Mouse (Mus musculus) embryo, embryonic 9.5 days (tissue): ENCODE measurements at regions not wholly inside any gene's neighbourhood (a gene's known extent, or its start where the extent isn't known, plus 50 kb on each side); places are given as distances from the start of the nearest gene placed in this dataset.

ENCODE experiments used
- DNase-seq: peaks from one replicate; pipeline ENCODE4 v3.0.0-alpha.2; 2017; ENCODE audit errors: extremely low spot score

GRCm38 (mm10) chr14:71231223-71231815 lies 631.7 kb upstream of the Fam160b2 start:
- DNase-seq, result no peak

DNA sequence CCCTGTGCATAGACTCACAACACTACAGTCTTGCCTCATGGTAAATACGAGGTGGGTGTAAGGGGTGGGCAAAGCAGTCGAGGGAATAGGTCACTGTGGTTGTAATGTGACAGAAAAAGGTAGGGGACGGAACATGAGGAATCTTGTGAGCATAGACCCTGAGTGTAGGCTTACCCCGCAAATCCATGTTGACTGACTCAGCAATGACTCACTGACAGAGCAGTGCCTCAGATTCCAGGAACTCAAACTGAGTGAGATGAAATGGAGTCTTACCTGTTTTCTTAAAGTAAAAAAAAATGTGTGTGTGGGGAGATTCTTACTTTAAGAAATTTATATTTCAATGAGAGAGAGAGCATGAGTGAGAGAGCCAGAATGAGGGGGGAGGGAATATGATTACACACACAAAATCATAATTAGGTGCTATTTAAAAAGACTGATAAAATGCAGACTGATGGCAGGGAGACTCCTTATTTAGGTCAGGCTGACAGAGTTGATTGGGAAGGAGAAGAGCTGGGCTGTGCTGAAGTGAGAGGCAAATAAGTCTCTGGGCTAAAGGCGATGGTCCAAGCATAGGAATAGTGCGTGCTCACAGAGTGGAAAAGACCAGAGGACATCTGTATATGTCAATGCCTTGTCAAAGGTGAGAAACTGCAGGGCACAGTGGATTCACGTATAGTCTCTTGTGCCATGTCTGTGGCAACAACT lies 631.0 kb upstream of the Fam160b2 start:
- DNase-seq, result no peak

DNA sequence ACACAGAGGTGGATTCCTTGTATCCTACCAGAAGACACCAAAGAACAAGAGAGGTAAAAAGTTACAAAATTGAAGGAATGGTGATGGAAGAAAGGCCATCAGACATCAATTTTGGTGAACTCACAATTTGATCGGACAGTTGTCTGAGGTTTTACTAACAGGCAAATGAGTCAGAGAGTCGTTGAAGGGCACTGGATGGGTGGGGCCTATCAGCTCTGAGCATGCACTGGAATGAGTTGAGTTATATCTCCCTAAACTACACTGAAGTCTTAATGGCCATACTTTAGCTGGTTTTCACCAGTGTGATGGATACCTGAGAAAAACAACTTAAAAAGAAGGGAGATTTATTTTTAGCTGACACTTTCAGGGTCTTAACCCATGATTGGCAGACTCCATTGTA lies 630.3 kb upstream of the Fam160b2 start:
- DNase-seq, result no peak

GRCm38 (mm10) chr14:71228894-71229446 lies 629.3 kb upstream of the Fam160b2 start:
- DNase-seq, result no peak

- DNase-seq, result no peak
These were observed 617.4 kb upstream of the Fam160b2 start for GRCm38 (mm10) chr14:71217041-71217440.

- no peak for DNase-seq
These were observed 611.8 kb upstream of the Fam160b2 start for GRCm38 (mm10) chr14:71211359-71211978.

DNA sequence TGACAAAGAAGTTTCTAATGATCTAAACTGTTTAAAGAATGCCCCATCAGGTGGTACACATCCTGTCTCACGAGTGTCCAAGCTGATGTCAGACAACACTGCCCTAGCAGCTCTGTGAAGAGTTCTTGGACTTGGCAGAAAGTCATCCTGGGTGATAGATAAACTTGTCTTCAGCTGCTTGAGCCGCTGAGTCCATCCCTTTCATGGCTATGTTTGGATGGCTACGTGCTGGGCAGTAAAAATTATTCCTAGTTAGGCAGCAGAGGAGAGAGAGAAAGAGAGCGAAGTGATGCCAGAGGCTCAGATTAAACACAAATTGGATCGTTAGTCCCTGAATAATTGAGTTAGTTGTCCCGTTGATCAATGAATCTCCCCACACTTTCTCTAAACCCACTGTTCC lies 603.8 kb upstream of the Fam160b2 start:
- DNase-seq, result no peak

- DNase-seq, result no peak
These were observed 601.3 kb upstream of the Fam160b2 start for GRCm38 (mm10) chr14:71200917-71201316.

GRCm38 (mm10) chr14:71199178-71199879 lies 599.7 kb upstream of the Fam160b2 start:
- DNase-seq, result no peak

DNA sequence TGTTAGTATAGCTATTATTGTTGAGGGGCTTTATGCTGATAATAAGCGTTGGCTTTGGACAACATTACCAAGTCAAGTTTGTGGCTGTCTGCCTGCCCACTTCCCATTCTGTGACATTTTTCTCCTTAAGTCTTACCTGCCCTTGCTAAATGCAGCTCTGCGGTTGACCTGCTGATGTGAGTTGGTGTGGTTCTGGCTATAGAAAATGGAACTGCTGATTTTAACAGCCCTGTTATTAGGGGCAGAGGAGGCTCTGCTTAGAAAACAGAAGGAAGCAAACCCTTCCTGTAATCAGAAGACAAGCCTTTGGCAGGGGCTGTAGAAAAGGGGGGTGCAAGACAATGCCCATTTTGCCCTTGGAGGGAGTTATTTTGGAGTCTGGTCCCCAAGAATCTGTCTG lies 594.6 kb upstream of the Fam160b2 start:
- no peak for DNase-seq

DNA sequence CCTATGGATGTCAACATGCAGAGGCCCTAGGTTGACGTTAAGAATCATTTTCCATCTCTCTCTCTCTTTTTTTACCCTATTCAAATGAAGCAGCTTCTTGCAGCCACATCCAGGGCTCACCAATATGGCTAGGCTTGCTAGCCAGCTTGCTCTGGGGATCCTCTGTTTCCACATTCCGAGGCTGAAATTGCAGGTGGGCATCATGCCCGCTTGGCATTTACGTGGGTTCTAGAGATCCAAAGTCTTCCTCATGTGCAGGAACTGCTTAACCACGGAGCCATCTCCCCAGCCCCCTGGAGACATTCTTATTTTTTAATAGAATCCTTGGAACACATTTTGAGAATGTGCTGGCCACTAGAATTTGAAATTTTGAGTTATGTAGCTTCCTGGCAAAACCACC lies 592.9 kb upstream of the Fam160b2 start:
- DNase-seq, result no peak

GRCm38 (mm10) chr14:71189360-71189759 lies 589.7 kb upstream of the Fam160b2 start:
- no peak for DNase-seq

- DNase-seq, result no peak
These were observed 577.7 kb upstream of the Fam160b2 start for GRCm38 (mm10) chr14:71177341-71177740.

DNA sequence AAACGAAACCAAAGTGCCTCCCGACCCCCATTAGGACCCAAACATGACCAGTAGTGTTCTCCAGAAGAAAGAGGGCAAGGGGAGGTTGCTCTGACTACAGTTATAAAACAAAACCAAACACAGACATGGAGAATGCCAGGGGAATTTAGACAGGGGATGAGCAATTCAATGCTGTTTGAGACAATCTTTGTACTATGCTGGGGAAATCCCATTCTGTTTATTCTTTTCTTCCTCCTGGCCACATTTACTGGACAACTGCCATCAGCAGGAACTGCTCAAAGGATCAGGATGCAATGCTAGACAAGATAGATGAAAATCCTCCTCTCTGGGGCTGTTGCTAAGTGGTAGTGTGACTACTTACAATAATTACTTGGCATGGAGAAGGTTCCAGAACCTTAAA lies 574.5 kb upstream of the Fam160b2 start:
- DNase-seq, result no peak

DNA sequence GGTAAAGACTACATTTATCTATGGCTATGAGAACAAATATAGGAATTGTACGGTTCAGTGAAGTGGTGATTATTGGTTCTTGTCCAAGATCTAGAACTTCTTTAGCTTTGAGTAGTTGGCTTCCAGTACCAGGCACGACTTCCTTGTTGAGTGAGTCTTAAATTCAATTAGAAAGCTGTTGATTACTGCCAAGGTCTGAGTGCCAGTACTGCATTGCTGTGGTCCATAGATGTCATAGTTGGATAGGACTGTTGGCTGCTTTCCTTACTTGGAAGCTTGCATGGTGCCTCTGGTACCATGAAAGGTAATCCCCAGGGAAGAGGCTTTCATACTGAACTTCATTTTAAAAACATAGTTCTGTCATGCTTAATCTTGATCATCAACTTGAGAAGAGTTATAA lies 559.9 kb upstream of the Fam160b2 start:
- no peak for DNase-seq

DNA sequence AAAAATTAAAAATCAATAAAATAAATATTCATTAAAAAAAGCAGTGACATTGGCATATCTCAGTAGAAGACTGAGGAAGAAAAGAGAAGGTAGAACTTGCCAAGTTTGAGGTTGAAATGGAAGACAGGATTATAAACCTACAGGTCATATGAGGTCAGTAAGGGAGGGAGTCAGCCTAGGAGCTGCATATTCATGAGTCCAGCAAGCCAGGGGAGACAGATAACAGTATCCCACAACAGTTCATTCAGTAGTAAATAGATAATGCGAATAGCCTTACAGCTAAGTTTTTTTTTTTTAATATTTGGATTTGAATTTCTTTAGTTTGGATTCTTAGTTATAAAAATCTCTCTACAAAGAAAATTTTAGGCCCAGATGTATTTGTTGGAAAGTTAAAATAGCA lies 542.8 kb upstream of the Fam160b2 start:
- no peak for DNase-seq

DNA sequence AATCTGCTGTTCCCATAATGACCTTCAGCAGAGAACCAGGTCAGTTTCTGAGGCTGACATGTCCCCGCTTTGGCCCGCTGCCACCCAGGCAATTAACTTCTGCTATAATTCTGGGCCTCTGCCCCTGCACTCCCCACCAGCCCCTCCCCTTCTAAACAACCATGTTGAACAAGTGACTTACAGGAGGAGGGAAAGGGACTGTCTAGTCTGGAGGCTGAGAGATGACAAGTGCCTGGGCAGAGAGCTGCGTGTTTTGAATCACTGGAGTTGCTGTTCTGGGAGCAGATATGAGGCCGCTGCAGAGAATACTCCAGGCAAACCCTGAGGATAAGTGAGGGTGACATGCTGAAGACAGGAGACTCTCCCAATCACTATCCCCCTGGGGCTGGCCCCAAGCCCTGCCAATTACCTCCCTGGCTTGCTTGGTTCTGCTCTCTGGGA lies 530.2 kb upstream of the Fam160b2 start:
- no peak for DNase-seq

- no peak for DNase-seq
These were observed 528.9 kb upstream of the Fam160b2 start for GRCm38 (mm10) chr14:71128495-71128894.

DNA sequence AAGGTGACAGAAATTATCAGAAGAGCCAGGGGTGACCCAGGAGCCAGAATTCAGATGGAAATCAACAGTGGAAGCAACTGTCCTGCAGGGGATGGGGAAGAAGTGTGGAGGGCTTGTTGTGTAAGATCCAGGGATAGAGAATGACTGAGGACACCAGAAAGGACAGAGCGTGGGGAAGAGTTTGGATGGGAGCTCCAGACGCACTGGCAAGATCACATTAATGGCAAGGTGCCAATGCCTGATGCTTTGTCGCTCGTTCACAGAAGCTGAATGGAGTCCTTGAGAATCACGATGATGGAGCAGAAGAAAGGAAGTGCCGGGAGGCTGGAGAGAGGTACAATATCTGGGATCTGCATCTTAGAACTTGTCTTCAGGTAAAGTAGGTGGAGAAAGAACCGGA lies 519.0 kb upstream of the Fam160b2 start:
- DNase-seq, result no peak

- no peak for DNase-seq
These were observed 516.3 kb upstream of the Fam160b2 start for GRCm38 (mm10) chr14:71115798-71116432.

DNA sequence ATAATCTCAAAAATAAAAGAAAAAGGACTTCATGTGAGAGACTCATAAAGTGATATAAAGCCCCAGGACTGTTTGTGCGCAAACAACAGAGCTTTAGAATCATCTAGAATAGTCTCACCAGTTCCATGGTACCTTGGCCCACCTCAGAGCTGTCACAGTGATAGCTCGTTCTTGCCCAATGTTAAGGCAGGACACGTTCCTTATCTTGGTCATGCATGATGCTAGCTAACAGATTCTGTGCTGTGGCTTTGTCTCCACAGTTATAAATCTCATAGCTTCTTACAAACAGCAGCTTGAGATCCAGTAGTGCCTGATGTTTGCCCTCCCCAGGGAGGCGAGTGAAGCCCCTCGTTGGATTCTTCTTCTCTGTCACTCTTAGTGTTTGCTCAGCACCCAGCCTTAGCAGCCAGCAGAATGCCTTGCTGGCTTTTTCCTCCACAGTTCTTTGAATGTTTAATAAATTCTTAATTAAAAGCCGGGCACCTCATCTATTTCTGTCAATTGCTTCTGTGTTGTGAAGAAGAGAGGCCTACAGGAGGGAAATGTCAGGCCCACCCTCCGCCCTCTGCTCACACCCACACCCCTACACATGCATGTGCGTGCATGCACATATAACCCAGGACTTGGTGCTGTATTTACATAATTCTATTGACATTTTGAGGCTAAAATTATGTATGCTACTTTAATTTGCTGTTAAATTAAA lies 515.6 kb upstream of the Fam160b2 start:
- no peak for DNase-seq
